Mouse (Mus musculus): ENCODE results near the gene Cotl1.

Cotl1 gene

GRCm38 (mm10) chr8:119839419-119840021, 824 bp downstream of the Cotl1 start:
- peak; percentile 15 for DNase-seq (ENCODE audit: extremely low read depth, insufficient read length, low spot score)

- DNase-seq (ENCODE audit: extremely low read depth, insufficient read length, low spot score): no peak
Observed at GRCm38 (mm10) chr8:119838983-119839340, 1.4 kb downstream of the Cotl1 start.

DNA sequence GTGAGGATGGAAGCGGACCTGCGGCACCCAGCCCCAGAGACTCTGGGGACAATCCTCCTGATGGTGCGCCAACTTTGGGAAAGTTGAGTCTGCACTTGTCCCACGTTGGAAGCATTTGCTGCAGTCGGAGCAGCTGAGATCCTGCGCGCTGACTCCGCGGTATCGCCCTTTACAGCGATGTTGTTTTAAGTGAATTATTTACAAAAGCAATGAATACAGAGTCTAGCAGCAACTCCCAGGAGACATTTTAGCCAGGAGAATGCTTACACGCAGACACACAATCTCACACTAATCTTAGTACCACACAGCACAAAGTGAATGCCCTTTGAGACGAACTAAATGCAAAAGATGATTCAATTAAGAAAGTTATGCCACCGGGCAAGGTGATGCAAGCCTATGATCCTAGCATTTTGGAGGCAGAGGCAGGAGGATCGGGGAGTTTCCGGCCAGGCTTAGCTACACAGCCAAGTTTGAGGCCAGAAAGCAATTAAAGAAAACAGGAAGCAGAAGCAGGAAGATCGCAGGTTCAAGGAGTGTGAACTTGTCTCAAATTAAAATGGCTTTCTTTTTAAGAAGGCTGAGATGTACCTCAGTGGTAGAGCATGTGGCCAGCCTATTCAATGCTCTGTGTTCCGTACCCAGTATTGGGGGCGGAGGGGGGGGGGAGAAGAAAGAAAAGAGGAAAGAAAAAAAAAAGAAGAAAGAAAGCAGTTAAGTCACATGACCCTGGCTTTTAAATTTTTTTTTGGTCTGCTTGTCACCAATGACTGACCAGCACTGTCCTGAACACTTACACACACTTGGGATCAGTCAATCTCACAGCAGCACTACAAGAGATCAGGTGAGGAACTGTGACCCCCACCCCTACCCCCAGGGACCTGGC, 2.0 kb downstream of the Cotl1 start:
- DNase-seq (ENCODE audit: extremely low read depth, insufficient read length, low spot score): no peak

GRCm38 (mm10) chr8:119837553-119838071, 2.7 kb downstream of the Cotl1 start:
- DNase-seq (ENCODE audit: extremely low read depth, insufficient read length, low spot score): no peak

- no peak for DNase-seq (ENCODE audit: extremely low read depth, insufficient read length, low spot score)
Observed at GRCm38 (mm10) chr8:119836831-119837230, 3.5 kb downstream of the Cotl1 start.

GRCm38 (mm10) chr8:119835270-119835669, 5.1 kb downstream of the Cotl1 start:
- DNase-seq (ENCODE audit: extremely low read depth, insufficient read length, low spot score): no peak

- no peak for DNase-seq (ENCODE audit: extremely low read depth, insufficient read length, low spot score)
Observed at GRCm38 (mm10) chr8:119834676-119835075, 5.7 kb downstream of the Cotl1 start.

GRCm38 (mm10) chr8:119832931-119833330, 7.4 kb downstream of the Cotl1 start:
- DNase-seq (ENCODE audit: extremely low read depth, insufficient read length, low spot score): no peak

GRCm38 (mm10) chr8:119832101-119832617, 8.2 kb downstream of the Cotl1 start:
- DNase-seq (ENCODE audit: extremely low read depth, insufficient read length, low spot score): peak; percentile 31

DNA sequence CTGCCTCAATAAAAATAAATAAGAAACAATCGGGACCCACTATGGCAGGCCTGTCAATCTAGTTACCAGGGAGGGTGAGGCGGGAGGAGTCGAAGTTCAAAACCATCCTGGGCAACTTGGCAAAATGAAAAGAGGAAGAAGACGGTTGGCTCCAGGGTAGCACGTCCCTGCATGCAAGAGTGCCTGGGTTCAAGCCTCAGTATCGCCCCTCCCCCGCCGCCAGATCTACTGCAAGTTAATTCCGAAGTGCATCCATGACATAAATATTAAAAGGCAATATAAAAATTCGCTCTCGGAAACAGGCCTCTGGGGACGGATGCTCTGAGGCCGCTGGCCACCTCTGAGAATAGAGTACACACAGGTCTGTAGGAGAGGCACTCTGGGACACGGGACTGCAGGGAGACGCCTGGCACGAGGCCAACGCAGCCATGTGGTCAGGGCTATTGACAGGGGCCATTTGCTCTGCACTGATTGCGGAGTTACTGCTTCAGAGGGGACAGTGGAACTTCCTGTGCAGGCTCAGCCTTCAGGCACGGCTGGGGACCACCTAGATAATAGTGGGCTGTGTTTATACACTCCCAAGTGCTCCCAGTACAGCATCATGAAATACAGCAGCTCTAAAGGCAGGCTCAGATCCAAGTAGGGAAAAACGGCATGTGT, 8.9 kb downstream of the Cotl1 start:
- DNase-seq (ENCODE audit: extremely low read depth, insufficient read length, low spot score): peak; percentile 46

GRCm38 (mm10) chr8:119830589-119830988, 9.8 kb downstream of the Cotl1 start:
- DNase-seq (ENCODE audit: extremely low read depth, insufficient read length, low spot score): no peak

DNA sequence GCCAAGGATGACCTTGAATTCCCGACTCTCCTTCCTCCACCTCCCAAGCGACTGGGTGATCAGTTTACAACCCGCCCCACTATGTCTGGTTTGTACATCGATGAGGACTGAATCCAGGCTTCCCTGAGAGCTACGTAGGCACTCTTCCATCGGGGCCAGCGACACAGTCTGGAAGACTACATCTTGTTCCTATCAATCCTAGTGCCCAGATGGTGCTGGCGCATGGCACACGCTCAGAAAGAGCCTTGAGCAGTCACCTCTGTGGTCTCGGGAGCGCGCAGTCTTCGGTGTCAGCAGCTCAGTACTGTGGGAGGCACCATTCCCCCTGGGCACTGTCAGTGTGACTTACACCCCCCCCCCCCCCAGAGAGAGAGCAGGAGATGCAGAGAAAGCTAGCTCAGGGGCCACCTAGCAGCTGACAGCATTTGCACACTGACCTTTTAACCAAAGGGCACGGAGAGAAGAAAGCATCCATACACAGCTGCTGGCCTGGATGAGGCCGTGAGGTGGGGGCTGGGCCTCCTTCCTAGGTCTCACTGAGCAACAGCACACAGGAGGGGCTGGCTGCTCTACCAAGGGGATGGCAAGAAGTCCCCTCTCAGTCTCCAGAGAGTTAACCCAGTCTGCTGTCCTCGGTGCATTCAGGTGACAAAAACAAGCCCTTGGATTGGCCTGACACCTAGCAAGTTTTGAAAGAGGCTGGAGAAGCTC, 10.3 kb downstream of the Cotl1 start:
- DNase-seq (ENCODE audit: extremely low read depth, insufficient read length, low spot score): no peak

GRCm38 (mm10) chr8:119829420-119829819, 10.9 kb downstream of the Cotl1 start:
- no peak for DNase-seq (ENCODE audit: extremely low read depth, insufficient read length, low spot score)

GRCm38 (mm10) chr8:119829015-119829414, 11.3 kb downstream of the Cotl1 start:
- no peak for DNase-seq (ENCODE audit: extremely low read depth, insufficient read length, low spot score)

DNA sequence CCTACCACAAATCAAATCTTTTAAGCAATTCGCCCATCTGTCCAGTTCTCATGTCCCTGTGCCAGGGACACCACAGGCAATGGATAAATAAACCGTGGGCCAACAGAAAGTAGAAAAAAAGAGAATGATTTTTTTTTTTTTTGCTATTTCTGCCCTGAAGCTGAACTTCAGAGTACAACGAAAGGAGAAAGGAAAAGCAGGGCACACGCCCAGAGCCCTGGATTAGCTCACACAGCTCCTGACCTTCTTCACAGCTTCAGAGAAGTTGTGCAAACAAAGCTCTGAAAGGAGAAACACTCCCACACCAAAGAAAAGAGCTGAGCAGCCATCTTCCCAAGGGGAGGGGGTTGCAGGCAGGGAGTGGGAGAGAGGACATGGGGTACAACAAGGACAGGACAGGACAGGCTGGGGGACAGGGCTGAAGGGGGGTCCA, 12.6 kb downstream of the Cotl1 start:
- no peak for DNase-seq (ENCODE audit: extremely low read depth, insufficient read length, low spot score)

- DNase-seq (ENCODE audit: extremely low read depth, insufficient read length, low spot score): no peak
Observed at GRCm38 (mm10) chr8:119826982-119827381, 13.4 kb downstream of the Cotl1 start.

DNA sequence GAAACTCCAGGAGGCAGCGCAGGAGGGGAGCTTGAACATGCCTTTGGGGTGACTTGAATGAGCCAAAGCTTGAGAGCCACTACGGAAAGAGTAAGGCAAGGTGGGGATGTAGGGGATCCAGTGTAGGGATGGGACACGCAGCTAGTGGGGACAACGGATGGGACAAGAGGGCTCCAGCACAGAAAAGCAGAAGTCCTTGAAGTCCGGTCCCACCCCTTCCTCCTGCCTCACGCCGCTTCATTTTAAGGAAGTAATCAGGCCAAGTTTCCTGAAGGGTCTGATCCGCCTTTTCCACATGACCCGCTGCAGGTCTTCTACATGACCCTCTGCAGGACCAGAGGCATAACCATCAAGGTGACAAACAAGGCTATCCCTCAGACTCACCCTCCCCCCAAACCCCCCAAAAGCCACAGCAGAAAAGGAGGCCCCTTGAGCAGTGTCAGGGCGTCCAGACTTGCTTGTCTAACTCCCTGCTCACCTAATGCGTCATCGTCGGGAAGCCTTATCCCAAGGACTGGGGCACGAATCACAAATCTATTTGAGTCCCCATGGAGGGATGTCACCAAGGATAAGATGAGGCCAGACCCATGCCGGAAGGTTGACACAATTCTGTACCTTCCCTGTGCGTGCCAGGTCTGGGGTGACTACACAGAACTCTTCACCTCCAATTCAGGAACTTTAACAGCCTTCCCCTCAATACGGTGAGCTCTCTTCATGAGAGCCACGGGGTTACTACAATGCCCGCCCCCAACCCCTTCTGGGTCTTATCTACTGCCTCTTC, 14.2 kb downstream of the Cotl1 start:
- no peak for DNase-seq (ENCODE audit: extremely low read depth, insufficient read length, low spot score)

- DNase-seq (ENCODE audit: extremely low read depth, insufficient read length, low spot score): no peak
Observed at GRCm38 (mm10) chr8:119824809-119825273, 15.5 kb downstream of the Cotl1 start.

- peak; percentile 43 for DNase-seq (ENCODE audit: extremely low read depth, insufficient read length, low spot score)
Observed at GRCm38 (mm10) chr8:119824100-119824499, 16.2 kb downstream of the Cotl1 start.

DNA sequence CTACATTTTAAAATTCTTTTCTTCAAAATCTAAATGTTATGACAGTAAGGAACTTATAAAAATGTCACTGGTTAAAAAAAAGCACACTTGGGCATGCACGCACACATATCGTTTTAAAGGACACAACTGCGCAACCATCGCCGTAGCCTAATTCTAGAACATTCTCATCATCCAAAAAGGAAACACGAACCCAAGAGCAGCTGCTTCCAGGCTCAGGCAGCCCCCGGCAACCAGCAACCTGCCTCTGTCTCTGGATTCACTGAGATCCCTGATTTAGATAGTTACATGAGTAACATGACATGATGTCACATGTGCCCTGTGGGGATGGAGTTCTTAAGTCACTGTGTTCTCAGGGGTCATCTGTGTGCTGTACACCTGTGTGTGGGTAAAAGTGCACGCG, 17.1 kb downstream of the Cotl1 start:
- no peak for DNase-seq (ENCODE audit: extremely low read depth, insufficient read length, low spot score)
